Mouse (Mus musculus) naive thymus-derived CD4-positive, alpha-beta T cell, adult 2 months (primary cell): ENCODE results near the gene Armc8.

ENCODE experiments used
- DNase-seq: peaks from one replicate; pipeline ENCODE4 v3.0.0-alpha.2; 2011; ENCODE audit warnings: low read depth

Armc8 gene

GRCm38 (mm10) chr9:99499336-99499735 lies 69.4 kb downstream of the Armc8 start:
- DNase-seq = no peak

GRCm38 (mm10) chr9:99492634-99493200 lies 76.0 kb downstream of the Armc8 start:
- no peak for DNase-seq

DNA sequence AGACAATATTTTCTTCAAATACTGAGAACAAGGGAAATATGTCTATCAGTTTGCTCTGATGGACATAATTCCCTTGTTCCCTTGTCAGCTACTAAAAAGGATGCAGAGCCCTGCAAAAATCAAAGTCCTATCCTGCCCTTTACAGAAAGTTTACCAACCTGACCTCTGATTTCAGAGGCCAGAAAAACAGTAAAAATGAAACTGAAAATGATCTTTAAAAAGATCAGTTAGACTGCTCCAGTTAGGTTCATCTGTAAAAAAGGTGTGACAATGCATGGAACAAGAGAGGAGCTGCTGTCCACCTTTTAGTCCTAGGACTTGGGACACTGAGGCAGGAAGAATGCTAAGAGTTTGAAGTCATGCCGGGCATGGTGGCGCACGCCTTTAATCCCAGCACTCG lies 77.6 kb downstream of the Armc8 start:
- DNase-seq = no peak

GRCm38 (mm10) chr9:99487841-99488240 lies 80.9 kb downstream of the Armc8 start:
- no peak for DNase-seq

DNA sequence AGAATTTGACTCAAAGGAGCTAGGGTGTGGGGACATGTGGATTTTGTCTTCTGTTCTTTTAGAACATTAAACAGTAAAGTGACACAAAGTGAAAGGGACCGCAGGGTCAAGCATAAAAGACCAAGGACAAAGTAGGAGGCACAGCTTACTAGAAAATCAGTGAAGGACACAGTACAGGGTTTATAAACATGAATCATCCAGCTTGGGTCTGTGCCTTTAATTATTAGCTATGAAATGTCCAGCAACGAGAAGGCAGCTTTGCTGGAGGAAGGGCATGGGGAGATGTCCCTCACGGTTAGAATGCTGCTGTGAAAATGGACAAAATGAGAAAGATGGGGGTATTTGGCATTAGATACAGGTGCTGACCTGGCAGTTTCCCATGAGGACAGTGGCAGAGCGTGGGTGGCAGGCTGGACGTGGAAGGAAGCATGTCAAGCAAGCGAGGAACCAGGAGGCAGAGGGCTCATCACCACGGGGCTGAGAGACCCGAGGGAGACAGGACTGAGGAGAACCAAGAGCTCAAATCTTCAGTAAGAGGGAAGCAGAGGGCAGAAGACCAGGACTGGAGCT lies 81.5 kb downstream of the Armc8 start:
- no peak for DNase-seq

DNA sequence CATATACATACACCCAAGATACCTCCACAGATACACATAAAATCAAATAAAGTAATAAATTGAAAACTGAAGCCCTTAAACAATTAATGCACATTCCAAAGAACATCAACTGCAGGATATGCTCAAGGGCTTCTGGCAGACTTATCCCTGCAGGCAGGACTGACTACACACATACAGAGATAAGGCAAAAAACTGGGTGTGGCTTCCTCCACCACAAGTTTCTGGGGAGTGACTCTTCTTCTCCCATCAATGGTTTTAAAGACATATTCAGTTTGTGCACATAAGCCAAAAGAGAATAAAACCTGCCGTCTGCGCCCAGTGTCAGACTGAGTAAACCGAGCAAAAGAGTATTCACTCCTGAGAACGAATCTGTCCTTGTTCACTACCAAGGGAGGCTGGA lies 83.6 kb downstream of the Armc8 start:
- DNase-seq = no peak

- DNase-seq = no peak
These were observed 84.1 kb downstream of the Armc8 start for GRCm38 (mm10) chr9:99484632-99485031.

DNA sequence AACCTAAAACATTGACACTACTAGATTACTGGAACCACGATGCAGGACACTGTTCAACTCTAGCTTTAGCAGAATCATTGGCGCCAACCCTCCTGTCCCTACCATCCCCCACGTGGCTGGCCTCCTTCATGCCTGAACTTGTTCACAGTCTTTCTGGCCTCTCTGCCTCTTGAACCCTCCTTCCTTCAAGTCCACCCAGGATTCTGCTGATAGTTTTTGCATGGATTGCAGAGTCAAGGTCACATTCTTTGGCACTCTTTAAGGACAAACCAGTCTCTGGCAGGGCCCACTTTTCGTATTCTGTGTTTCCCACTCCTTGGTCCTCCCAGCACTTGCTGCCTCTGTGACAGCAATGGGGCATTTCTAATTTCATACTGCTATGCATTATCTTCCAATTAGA lies 85.5 kb downstream of the Armc8 start:
- no peak for DNase-seq

DNA sequence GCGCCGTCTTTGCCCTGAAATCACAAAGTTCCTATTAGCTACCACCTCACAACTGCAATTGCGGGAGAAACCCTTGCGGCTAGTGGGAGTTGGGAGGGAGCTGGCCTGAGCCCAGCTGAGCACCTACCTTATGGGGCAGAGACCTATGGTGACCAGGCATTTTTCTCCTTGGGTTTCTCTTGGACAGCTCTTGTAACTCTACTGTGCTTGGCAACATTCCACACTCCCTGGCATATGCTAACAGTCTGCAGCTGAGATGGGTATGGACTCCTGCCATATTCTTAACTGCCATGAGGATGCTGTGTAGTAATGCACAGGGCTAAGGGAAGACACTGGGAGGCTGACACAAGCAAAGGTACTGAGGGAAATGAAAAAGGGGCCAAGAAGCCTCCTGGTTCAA lies 87.9 kb downstream of the Armc8 start:
- no peak for DNase-seq

GRCm38 (mm10) chr9:99479181-99479711 lies 89.5 kb downstream of the Armc8 start:
- DNase-seq = peak; percentile 49

- no peak for DNase-seq
These were observed 97.4 kb downstream of the Armc8 start for GRCm38 (mm10) chr9:99471334-99471733.

DNA sequence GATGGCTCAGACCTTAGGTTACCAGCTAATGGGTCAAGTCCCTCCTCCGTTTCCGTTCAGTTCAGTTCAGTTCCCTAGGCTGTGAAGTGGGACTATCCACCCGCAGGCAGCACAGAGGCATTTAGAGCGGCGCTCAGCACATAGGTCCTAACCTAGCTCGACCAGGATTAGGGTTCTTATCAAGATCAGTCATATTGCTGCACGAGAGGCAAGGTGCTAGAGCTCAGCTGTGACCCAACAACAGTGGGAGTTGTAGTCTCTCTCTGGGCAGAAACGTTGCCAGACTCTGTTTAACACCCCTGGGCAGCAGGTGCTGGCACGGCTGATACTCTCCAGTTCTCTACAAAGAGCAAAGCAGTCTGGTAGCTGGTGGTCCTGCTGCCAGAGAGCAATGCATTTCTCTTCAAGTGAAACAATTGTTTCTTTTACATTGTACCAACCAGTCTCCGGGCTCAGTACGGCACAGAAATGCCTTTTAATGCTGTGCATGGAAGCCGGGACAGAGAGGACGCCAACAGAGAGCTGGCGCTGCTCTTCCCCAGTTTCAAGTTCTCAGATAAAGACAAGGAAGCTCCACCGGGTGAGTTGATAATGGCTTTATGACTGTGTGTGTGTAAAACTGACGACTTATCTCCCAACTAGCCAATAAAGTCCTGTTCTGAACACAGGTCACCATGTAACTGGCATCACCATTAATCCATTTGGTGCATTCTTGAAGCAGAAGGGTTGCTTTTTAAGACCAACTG lies 98.2 kb downstream of the Armc8 start:
- DNase-seq = no peak

GRCm38 (mm10) chr9:99469681-99470273 lies 98.9 kb downstream of the Armc8 start:
- peak; percentile 43 for DNase-seq

DNA sequence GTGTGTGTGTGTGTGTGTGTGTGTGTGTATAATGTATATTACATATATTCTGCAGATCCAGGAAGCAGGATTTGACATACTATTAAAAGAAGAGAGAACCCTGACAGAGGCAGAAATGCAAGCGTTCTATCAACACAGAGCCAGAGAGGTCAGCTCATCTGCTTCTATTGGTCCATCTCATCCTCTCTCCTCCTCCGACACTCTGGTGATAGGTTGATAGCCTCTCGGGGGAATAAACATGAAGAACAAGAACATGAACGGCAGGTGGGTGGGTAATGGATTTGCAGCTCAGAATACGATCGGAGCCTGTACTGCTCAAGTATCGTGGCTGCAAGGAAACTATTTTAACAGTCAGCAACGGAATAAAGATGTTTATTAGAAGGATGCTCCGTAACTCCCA lies 100.1 kb downstream of the Armc8 start:
- DNase-seq = no peak

- DNase-seq = no peak
These were observed 103.8 kb downstream of the Armc8 start for GRCm38 (mm10) chr9:99464876-99465275.

GRCm38 (mm10) chr9:99459730-99460129 lies 109.0 kb downstream of the Armc8 start:
- no peak for DNase-seq

GRCm38 (mm10) chr9:99458529-99459208 lies 110.0 kb downstream of the Armc8 start:
- DNase-seq = peak; percentile 68

- no peak for DNase-seq
These were observed 114.5 kb downstream of the Armc8 start for GRCm38 (mm10) chr9:99454211-99454610.

GRCm38 (mm10) chr9:99451161-99451560 lies 117.5 kb downstream of the Armc8 start, which contains the start of gene Nme9:
TSS of gene Nme9 (plus strand) at chr9:99451475.
- no peak for DNase-seq

- peak; percentile 20 for DNase-seq
These were observed 118.6 kb downstream of the Armc8 start for GRCm38 (mm10) chr9:99449886-99450647.

- DNase-seq = no peak
These were observed 121.4 kb downstream of the Armc8 start for GRCm38 (mm10) chr9:99447323-99447722.
